Mouse (Mus musculus) embryonic fibroblast, embryonic 13.5 days (primary cell): ENCODE results near the gene H2-Ob.

ENCODE experiments used
- CTCF ChIP-seq: IDR thresholded peaks from 2 replicates; pipeline ENCODE4 v1.5.1; 2011; ENCODE audit warnings: mild to moderate bottlenecking, control low read depth, low read length, moderate library complexity, borderline replicate concordance; ENCODE audit not compliant: insufficient read depth
- POLR2A ChIP-seq: IDR thresholded peaks from 2 replicates; pipeline ENCODE4 v1.6.1; 2011; ENCODE audit warnings: low read depth, mild to moderate bottlenecking, control low read depth, low read length, moderate library complexity

DNA sequence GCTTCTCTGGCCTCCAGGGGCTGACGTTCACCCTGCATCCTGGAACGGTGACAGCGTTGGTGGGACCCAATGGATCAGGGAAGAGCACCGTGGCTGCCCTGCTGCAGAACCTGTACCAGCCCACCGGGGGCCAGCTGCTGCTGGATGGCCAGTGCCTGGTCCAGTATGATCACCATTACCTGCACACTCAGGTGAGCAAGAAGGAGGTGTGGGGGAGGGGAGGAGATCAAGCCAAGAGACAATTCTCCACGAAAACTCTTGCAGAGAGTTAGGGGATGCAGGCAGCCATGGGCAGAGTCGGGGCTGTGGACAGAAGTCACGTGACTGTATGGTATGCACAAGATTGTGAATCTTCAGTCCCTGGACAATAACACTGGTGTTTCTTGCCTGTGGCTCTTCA is 45.2 kb upstream of the H2-Ob start:
- no peak for TF ChIP-seq CTCF
- TF ChIP-seq POLR2A, result no peak
